In genomic region chr5:117818800-117819199, GRCm38 (mm10) we compare ENCODE assay signal across 11 mouse cellular contexts.
"Had no signal": no experiment of that assay in that cellular context is flagged by ENCODE, and none has a peak within 500 bp of the region (broad histone marks: within the 10 kb centered on the region; RNA-seq: fewer than 3 reads in every experiment).

No protein-coding gene starts in this region.

- H3K36me3 ChIP-seq: limb, embryonic 10.5 days; liver, embryonic 15.5 days had no signal

- H3K4me1 ChIP-seq: liver, embryonic 15.5 days had no signal

- ATAC-seq: intestine, postnatal 0 days; lung, postnatal 0 days; midbrain, embryonic 16.5 days had no signal

- H3K9me3 ChIP-seq: limb, embryonic 10.5 days; liver, embryonic 15.5 days had no signal

- H3K9ac ChIP-seq: liver, embryonic 15.5 days had no signal

- H3K4me2 ChIP-seq: liver, embryonic 11.5 days; liver, embryonic 15.5 days had no signal

- H3K27ac ChIP-seq: limb, embryonic 10.5 days; liver, embryonic 15.5 days; stomach, postnatal 0 days had no signal

- DNase-seq: kidney, adult 8-10 months; kidney, postnatal 25 days; lung, adult 2 months; lung, postnatal 36 days had no signal

- H3K27me3 ChIP-seq: liver, embryonic 15.5 days had no signal

- H3K4me3 ChIP-seq: limb, embryonic 10.5 days; liver, embryonic 15.5 days had no signal
